Mouse (Mus musculus): Measurements from ENCODE around the gene Dusp22. TPM values are rescaled to one million over a fixed set of nuclear protein-coding genes. Genes with fewer than 3 reads are reported as not detected.

Gene Dusp22
- polyA plus RNA-seq, 1 experiment from 2014 or later, result 25.6 TPM

DNA sequence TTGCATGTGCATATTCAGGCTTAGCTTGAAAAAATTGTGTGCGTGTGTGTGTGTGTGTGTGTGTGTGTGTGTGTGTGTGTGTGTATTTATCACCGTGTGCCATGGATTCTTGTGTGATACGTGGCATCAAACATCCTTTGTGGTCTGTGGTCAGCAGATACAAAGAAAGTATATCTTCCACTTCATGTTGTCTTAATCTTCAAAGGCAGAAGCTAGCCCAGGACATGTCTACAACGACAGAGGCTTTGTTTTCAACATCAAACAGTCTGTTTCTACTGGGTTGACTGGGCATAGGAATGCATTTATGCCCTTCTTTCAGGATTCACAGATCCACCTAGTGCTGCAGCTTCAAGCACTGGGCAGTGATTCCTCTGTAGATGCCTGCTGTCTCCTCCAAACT, 22.1 kb downstream of the Dusp22 start:
- no peaks in the 10 kb centered on the region for H3K27me3 ChIP-seq
- H3K4me1 ChIP-seq, result no peaks in the 10 kb centered on the region
- 84% methylated on average over 4 of the region's 4 CpGs for WGBS
- H3K4me3 ChIP-seq, result no peak overlapping the region
- no peak overlapping the region for H3K4me2 ChIP-seq (replicated peaks)
- no peak overlapping the region for H3K27ac ChIP-seq
- no peaks in the 10 kb centered on the region for H3K9me3 ChIP-seq
- no peak overlapping the region for H3K9ac ChIP-seq
- H3K36me3 ChIP-seq, result peaks cover 3% of the 10 kb centered on the region; the same call in 1 of the 2 replicates
- no peak for ATAC-seq (ENCODE audit: low FRiP score, low read depth)

DNA sequence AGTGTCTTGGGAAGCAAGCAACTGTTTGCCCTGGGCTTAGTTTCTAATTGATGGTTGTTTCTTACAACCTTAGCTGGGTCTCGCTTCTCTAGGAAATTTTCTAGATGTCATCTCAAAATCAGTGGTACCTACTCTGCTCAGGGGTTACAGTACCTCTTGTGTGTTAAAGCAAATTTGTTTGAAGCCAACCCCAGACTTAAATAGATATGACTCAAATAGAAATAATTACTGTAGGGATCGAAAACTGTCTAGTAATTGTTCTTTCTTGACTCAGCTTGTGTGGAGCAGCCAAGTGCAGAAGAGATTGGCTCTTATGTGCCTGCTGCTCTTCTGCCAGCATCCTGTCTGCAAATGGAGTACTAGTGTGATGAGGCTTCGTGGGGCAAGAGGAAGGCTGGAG, 22.5 kb downstream of the Dusp22 start:
- 93% methylated on average over 3 of the region's 3 CpGs for WGBS
- H3K36me3 ChIP-seq, result peaks cover 3% of the 10 kb centered on the region; the same call in 1 of the 2 replicates
- no peak for ATAC-seq (ENCODE audit: low FRiP score, low read depth)
- H3K27ac ChIP-seq, result no peak overlapping the region
- H3K27me3 ChIP-seq, result no peaks in the 10 kb centered on the region
- H3K4me1 ChIP-seq, result no peaks in the 10 kb centered on the region
- no peak overlapping the region for H3K4me2 ChIP-seq (replicated peaks)
- no peak overlapping the region for H3K9ac ChIP-seq
- H3K4me3 ChIP-seq, result no peak overlapping the region
- H3K9me3 ChIP-seq, result no peaks in the 10 kb centered on the region

DNA sequence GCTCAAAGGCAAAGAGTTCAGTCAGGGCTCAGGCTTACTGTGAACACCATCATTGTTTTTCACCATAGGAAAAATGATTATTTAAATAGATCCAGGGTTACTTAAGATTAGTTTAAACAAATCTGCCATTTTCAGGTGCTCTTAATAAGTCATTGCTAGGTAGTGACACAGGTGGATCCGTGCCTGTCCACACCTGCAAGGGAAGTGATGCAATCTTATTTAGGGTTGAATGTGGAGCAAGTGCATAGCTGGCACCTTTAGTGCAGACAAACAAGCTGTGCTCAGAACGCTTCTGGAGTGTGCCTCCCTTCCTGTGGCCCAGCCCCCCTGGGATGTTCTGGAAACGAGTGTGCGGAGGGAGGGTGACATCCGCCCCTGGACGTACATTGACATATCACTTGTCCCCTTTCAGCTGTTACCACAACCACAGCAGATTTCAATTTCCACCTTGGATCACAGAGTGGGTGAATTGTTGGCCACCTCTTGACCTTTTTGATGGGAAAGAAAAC, 24.9 kb downstream of the Dusp22 start:
- Histone ChIP-seq H3K9me3 (no peaks in the 10 kb centered on the region), H3K4me3 (no peak overlapping the region), H3K4me2 (replicated peaks) (no peak overlapping the region), H3K27me3 (no peaks in the 10 kb centered on the region), H3K27ac (no peak overlapping the region), H3K4me1 (peaks cover 5% of the 10 kb centered on the region; the same call in 1 of the 2 replicates), H3K9ac (no peak overlapping the region), H3K36me3 (peaks cover 3% of the 10 kb centered on the region; the same call in 1 of the 2 replicates)
- 61% methylated on average over 6 of the region's 6 CpGs for WGBS
- ATAC-seq (ENCODE audit: low FRiP score, low read depth), result no peak

DNA sequence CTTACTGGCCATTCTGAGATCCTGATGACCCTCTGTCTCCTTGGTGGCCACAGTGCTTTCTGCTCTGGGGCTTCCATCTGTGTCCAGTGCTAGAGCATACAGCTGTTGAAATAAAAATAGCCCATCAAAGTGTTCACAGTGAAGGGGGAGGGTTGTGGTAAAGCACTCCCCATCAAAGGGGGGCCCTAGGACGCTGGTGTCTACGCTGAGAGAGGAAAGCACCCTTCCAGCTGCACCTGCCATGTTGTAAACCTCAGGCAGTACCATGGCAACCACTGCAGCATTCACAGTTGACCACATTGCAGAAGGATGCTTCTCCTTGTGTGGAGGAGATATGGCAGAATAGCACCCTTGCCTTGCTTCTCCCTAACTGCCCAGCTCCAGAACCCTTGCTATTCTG, 26.2 kb downstream of the Dusp22 start:
- H3K4me3 ChIP-seq, result no peak overlapping the region
- no peak overlapping the region for H3K9ac ChIP-seq
- no peaks in the 10 kb centered on the region for H3K9me3 ChIP-seq
- peaks cover 3% of the 10 kb centered on the region; the same call in 1 of the 2 replicates for H3K36me3 ChIP-seq
- H3K27me3 ChIP-seq, result no peaks in the 10 kb centered on the region
- no peak for ATAC-seq (ENCODE audit: low FRiP score, low read depth)
- peaks cover 5% of the 10 kb centered on the region; the same call in 1 of the 2 replicates for H3K4me1 ChIP-seq
- no peak overlapping the region for H3K4me2 ChIP-seq (replicated peaks)
- 57% methylated on average over 2 of the region's 2 CpGs for WGBS
- H3K27ac ChIP-seq, result no peak overlapping the region

DNA sequence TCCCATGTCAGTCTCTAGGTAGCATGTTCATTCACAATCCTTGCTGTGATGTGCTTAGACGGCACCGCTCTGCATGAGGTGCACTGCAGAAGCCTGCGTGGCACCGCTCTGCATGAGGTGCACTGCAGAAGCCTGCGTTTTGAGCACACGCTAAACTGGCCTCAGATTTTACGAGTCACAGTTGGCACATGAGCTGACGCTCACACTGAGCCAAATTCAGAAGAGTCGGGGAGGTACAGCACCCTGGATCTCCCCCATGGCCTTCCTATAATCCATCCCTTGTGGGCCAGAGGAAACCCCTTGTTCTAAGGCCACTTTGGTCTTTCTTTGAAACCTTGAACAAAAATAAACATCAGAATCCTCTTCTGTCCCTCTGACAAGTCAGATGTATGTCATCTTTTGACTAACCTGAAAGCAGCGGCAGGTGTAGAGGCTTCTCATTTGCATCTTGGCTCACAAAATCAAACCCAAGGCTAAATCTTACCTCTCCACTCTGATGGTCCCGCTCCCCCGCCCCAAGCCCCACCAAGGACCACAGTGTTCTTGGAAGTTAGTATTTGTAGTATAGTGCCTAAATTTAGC, 28.3 kb downstream of the Dusp22 start:
- Histone ChIP-seq H3K4me3 (no peak overlapping the region), H3K4me2 (replicated peaks) (no peak overlapping the region), H3K9me3 (no peaks in the 10 kb centered on the region), H3K27ac (no peak overlapping the region), H3K9ac (no peak overlapping the region), H3K36me3 (no peaks in the 10 kb centered on the region), H3K27me3 (no peaks in the 10 kb centered on the region), H3K4me1 (peaks cover 5% of the 10 kb centered on the region; the same call in 1 of the 2 replicates)
- no peak for ATAC-seq (ENCODE audit: low FRiP score, low read depth)
- 66% methylated on average over 12 of the region's 12 CpGs for WGBS

DNA sequence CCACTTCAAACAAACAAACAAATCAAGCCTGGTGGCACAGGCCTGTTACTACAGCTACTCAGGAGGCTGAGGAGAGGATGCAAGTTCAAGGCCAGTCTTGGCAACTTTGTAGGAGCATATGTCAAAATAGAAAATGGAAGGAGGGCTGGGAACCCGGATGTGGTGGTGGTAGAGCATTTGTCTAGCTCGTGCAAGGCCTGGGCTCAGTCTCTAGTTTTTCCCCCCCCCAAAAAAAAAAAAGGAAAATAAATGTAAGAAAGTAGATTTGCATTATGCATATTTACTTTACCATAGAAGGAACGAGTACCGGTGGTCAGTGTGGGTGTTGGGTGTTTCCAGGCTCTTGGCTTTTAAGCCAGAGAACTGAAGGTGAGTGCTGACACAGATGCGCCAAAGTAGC, 29.7 kb downstream of the Dusp22 start:
- Histone ChIP-seq H3K9me3 (no peaks in the 10 kb centered on the region), H3K36me3 (no peaks in the 10 kb centered on the region), H3K4me1 (peaks cover 5% of the 10 kb centered on the region; the same call in 1 of the 2 replicates), H3K27me3 (no peaks in the 10 kb centered on the region), H3K27ac (no peak overlapping the region), H3K4me2 (replicated peaks) (no peak overlapping the region), H3K4me3 (no peak overlapping the region), H3K9ac (no peak overlapping the region)
- WGBS, result 90% methylated on average over 5 of the region's 5 CpGs
- ATAC-seq (ENCODE audit: low FRiP score, low read depth), result no peak

DNA sequence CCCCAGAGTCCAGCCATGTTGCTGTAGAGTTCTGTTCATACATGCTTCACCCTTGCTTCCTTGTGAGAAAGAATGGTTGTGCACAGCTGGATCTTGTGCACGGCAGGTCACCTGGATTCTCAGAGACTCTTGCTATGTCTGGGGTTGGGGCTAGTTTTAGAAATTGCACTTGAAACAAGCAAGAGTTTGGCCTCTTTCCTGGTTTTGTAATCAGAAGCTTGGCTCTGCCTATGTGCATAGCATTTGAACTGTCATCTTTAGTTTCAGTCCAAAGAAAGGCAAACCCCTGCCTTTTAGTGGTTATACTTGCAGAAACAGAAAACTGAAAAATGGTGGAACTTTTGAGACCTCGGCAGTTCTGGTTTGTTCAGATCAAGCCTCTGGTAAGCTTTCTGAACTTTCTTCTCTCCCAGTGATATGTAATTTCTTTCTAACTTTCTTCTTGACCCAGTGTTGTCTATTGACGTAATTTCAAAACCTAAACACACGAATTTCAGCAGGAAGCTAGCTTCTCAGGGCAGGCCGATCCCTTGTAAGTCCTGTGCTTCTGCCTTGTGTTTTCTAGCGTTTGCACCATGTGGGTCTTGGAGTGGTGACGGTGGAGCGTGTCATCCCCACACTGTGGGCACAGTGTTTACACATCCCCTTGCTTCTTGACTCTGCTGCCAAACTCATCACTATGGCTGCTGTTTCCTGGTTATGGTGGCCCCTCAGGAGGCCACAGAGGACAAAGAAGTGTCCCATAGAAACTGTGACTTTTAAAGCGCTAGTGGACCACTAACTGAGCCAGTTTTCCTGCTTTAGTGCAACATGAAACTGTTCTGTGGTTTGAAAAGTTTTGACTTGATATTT, 31.9 kb downstream of the Dusp22 start:
- H3K4me1 ChIP-seq, result peaks cover 5% of the 10 kb centered on the region; the same call in 1 of the 2 replicates
- H3K27ac ChIP-seq, result no peak overlapping the region
- ATAC-seq (ENCODE audit: low FRiP score, low read depth), result no peak
- no peak overlapping the region for H3K9ac ChIP-seq
- 82% methylated on average over 9 of the region's 9 CpGs for WGBS
- H3K4me3 ChIP-seq, result no peak overlapping the region
- H3K4me2 ChIP-seq (replicated peaks), result no peak overlapping the region
- H3K27me3 ChIP-seq, result no peaks in the 10 kb centered on the region
- no peaks in the 10 kb centered on the region for H3K9me3 ChIP-seq
- H3K36me3 ChIP-seq, result no peaks in the 10 kb centered on the region

DNA sequence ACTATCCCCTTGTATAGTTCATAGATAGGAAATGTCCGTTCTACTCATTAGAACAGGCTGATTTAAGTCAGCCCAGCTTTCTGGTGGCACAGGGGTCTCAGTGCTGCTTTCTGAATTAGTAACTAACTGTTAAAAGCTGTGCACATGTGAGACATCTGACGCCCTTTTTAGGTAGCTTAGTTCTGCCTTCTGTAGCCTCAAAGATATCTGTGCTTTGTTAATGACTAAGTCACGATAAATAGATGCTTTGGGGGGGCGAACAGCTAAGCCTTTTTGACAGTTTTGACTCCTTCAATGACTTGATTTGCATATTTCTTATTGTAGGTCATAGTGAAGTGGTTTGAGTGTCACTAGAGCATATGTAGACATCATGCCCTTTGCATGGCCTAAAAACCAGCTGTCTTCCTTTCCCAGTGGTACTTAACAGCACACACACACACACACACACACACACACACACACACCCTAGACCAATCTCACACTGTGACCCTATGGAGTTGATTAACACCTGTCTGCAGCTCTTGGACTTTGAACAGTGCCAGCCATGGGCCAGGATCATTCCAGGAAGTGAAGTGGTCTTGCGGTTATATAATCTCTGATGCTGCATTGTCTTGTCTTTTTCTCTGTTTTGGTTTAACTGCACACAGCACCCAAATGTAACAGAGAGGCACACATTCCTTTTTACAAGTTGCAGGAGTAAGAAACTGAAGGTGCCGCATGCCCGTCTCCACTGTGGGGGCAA, 33.0 kb downstream of the Dusp22 start:
- Histone ChIP-seq H3K4me1 (peaks cover 4% of the 10 kb centered on the region; the same call in 1 of the 2 replicates), H3K27me3 (no peaks in the 10 kb centered on the region), H3K9ac (no peak overlapping the region), H3K36me3 (peaks cover 6% of the 10 kb centered on the region), H3K27ac (no peak overlapping the region), H3K4me3 (no peak overlapping the region), H3K9me3 (no peaks in the 10 kb centered on the region), H3K4me2 (replicated peaks) (no peak overlapping the region)
- WGBS, result 82% methylated on average over 7 of the region's 7 CpGs
- ATAC-seq (ENCODE audit: low FRiP score, low read depth), result no peak

DNA sequence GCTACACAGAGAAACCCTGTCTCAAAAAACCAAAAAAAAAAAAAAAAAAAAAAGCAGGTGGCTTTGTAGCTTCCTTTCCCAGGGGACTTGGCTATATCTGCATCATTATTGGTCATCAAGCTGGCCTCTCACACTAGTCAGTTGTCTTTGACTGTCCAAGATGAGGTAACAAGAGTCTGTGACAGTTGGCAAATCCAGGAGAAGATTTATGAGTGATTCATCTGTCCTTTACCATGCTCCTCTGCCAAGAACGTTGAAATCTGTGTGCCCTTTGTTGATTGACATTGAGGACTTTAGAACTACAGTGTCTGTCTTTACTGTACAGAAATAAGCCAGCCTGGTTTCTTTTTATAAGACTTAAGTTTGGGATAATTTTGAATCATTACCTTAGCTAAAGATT, 35.4 kb downstream of the Dusp22 start:
- Histone ChIP-seq H3K4me2 (replicated peaks) (no peak overlapping the region), H3K27me3 (no peaks in the 10 kb centered on the region), H3K4me3 (no peak overlapping the region), H3K27ac (no peak overlapping the region), H3K9ac (no peak overlapping the region), H3K9me3 (no peaks in the 10 kb centered on the region), H3K4me1 (no peaks in the 10 kb centered on the region), H3K36me3 (peaks cover 10% of the 10 kb centered on the region)
- 68% methylated on average over 1 of the region's 1 CpGs for WGBS
- no peak for ATAC-seq (ENCODE audit: low FRiP score, low read depth)

DNA sequence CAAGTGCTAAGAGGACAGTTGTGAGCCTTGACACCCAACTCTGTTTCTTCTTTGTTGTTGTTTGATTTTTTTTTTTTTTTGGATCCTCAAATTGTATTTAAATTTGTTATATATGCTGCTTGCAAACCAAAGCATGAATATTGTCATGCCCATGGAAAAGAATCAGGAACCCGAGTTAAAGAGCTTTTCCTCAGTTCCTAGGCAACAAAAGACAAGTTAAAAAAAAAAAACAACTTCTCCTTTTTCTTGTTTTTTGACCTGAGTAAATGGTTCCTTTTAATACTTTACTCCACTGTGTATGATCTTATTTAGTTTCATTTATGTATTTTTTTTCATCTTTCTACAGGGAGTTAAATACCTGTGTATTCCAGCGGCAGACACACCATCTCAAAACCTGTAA, 36.1 kb downstream of the Dusp22 start:
- no peaks in the 10 kb centered on the region for H3K9me3 ChIP-seq
- ATAC-seq (ENCODE audit: low FRiP score, low read depth), result no peak
- H3K9ac ChIP-seq, result no peak overlapping the region
- H3K4me1 ChIP-seq, result no peaks in the 10 kb centered on the region
- H3K27ac ChIP-seq, result no peak overlapping the region
- H3K4me2 ChIP-seq (replicated peaks), result no peak overlapping the region
- H3K27me3 ChIP-seq, result no peaks in the 10 kb centered on the region
- no peak overlapping the region for H3K4me3 ChIP-seq
- WGBS, result 84% methylated on average over 2 of the region's 2 CpGs
- H3K36me3 ChIP-seq, result peaks cover 10% of the 10 kb centered on the region

DNA sequence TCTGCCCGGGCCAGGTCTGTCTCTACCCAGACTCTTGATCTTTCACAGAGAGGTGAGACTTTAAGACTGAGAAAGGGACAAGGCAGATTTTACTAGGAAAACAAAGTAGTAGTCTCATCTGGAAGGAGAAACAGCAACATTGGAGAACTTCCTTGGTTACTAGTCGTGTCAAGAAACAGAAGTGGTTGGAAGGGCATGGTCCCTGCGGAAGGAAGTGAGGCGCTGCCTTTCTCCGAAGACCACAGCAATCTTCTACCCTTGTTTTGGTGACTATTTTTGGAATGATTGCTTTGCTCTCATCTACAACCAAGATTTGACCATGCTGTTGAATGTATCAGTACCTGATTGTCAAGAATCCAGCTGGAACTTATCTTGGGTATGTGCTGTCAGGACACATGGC, 38.1 kb downstream of the Dusp22 start:
- 94% methylated on average over 5 of the region's 5 CpGs for WGBS
- Histone ChIP-seq H3K9ac (no peak overlapping the region), H3K27me3 (no peaks in the 10 kb centered on the region), H3K9me3 (no peaks in the 10 kb centered on the region), H3K4me3 (no peak overlapping the region), H3K4me1 (no peaks in the 10 kb centered on the region), H3K36me3 (peaks cover 10% of the 10 kb centered on the region), H3K27ac (no peak overlapping the region), H3K4me2 (replicated peaks) (no peak overlapping the region)
- ATAC-seq (ENCODE audit: low FRiP score, low read depth), result no peak

DNA sequence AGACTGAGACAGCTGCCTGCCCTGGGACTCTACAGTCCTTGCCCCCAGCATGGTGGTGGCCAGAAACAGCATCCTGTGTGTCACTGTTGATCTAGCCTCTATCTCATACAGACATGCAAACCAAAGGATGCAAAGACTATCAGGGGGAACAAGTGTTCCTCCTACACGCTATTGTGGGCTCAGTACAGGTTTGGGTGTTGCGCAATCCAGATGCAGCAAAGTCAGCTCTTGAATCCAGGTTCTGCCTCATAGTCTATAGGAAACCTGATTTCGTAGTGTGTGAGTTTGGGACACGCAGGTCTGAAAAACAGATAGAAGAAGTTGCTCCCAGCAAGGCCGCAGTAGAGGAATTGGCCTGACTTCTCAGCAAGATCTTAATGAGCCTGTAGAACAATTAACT, 42.9 kb downstream of the Dusp22 start:
- H3K4me2 ChIP-seq (replicated peaks), result no peak overlapping the region
- no peak for ATAC-seq (ENCODE audit: low FRiP score, low read depth)
- WGBS, result 97% methylated on average over 5 of the region's 5 CpGs
- no peaks in the 10 kb centered on the region for H3K9me3 ChIP-seq
- H3K9ac ChIP-seq, result no peak overlapping the region
- no peak overlapping the region for H3K27ac ChIP-seq
- H3K36me3 ChIP-seq, result peaks cover 9% of the 10 kb centered on the region
- H3K4me3 ChIP-seq, result no peak overlapping the region
- no peaks in the 10 kb centered on the region for H3K4me1 ChIP-seq
- H3K27me3 ChIP-seq, result no peaks in the 10 kb centered on the region

All from limb, embryonic 13.5 days (tissue).